Mouse (Mus musculus) kidney, adult 10 weeks (tissue): ENCODE measurements around the gene Isoc2b. TPM values are rescaled to one million over a fixed set of nuclear protein-coding genes. Genes with fewer than 3 reads are reported as not detected.

Experiments
- polyA plus RNA-seq: library from polyadenylated mRNA; stranded (reverse); fragments of 350-450 nt; fragmentation: Illumina TruSeq; extraction: RNeasy Lipid Tissue Mini Kit (QIAGEN cat#74804); gene quantifications from one replicate; pipeline ENCODE4 v1.2.3, GENCODE M21; 2014; ENCODE audit warnings: low read depth, low replicate concordance

Isoc2b gene
- polyA plus RNA-seq = 2.9 TPM

DNA sequence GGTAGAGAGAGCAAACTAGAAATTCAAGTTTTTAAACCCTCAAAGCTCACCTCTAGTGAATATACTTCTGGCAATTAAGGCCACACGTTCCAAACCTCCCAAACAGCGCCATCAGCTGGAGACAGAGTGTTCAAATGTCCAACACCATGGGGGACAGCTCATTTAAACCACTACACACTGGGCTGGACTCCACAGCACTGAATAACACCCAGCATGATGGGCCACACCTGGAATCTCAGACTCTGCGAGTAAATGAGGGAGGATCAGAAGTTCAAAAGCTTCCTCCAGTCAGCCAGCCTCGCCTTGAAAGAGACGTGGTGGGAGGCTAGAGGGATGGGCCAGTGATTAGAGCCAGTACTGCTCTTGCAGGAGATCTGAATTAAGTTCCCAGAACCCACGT, at the start of gene Isoc2b:
Gene Isoc2b, minus strand, starts transcription at position 126 of the 400 bp plus-strand sequence.

DNA sequence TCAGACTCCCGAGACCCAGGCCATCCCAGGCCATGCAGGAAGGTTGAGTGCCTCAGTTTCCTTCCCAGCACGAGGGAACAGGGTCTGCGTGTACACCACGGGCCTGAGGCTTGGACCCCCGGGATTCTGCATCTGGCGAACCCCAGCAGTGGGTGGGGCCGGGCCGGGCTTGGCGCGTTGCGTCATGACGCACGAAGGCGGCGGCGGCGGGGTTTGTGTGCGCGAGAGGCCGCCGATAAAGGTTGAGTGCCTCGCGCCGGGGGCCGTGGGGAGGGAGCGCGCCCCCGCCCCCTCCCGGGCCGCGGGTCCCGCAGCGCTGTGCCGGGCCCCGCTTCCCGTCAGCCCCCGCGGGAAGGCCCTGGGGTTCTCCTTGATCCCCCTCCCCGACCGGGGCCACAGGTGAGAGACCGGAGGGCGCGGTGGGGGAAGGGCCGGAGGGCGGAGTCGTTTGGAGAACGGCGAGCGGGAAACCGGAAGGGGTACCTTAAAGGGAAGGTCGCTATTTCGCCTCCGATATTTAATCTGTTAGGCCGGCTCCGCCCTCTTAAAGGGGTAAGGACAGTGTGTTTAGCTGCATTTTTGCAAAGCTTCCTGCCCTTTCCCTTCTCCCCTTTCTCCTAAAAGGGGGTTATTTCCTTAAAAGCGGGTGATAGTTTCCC, 45.1 kb upstream of the Isoc2b start, which contains the start of gene Zfp628:
Gene Zfp628, plus strand, starts transcription at position 211 of the 659 bp plus-strand sequence.

DNA sequence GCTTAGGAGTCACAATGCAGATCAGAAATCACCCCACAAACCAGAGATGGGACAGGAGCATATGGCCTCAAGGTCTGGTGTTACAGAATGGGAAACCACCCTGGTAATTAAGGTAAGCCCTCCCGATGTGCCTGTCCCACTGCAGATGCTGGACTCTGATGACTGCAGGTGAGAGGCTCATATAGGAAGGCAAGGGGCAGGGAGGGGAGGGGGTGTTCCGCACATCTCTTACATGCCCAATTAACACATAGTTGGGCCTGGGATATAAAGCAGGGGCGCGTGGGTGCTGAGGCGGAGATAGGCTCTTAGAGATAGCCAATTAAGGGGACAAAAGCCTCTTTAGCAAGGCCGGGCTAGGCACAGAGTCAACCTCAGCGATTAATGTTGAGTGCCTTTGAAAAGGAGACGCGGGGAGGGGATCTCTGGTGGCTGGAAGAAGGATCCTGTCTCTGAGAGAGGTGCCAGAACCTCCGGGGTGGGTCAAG, 36.5 kb upstream of the Isoc2b start, which contains the start of gene Gm36210:
Gene Gm36210, minus strand, starts transcription at position 51 of the 485 bp plus-strand sequence.

DNA sequence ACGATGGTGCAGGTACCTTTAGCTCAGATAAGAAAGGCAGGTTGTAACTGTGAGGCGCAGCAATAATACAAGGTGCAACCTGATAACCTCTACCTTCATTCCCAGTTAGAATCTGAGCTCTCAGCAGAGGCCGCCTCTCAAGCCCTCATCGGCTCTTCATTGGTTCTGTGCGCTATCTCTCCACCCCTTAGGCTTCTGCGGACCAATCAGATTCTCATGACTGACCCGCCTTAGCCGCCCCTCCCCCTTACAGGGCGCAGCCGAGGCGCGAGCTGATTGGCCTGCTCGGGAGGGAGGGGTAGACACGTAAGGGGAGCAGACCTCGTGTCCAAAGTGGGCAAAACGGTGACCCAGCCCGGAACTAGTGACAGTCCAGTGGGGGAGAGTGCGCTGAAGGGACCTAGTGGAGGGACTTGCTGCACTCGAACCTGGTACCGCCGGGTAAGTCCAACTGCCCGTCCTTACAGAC, 6.7 kb upstream of the Isoc2b start, which contains the start of gene Isoc2a:
Gene Isoc2a, plus strand, starts transcription at position 401 of the 469 bp plus-strand sequence.

DNA sequence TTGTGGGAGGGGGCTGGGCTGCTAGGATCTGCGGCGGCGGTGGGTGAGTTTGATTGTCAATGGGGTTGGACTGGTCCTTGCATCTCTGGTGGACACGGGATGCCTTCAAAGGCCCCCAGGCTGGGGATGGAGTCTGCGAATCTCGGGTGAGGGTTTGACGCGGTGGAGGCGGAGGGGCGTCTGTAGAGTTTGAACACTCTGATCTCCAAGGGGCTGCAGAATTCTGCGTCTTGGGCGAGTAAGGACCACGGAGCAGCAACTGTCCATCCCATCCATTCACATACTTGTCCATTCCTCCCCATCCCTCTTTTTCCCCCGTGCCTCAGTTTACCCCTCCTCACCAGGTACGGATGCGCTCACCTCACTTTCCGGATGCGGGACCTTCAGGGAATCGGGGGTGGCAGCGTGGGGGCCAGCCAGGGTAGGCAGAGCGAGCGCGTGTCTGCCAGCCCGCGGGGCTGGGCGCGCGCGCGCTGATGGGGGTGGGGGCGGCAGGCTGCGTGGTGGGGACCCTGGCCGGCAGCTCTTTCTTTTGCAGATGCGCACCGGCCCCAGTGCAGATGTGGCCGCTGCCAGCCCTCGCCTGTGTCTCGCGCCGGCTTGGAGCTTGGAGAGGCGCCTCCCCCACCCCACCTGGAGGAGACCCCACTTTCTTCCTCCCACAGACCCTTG, 25.7 kb downstream of the Isoc2b start, which contains the start of gene Shisa7:
Gene Shisa7, minus strand, starts transcription at position 452 of the 672 bp plus-strand sequence.

DNA sequence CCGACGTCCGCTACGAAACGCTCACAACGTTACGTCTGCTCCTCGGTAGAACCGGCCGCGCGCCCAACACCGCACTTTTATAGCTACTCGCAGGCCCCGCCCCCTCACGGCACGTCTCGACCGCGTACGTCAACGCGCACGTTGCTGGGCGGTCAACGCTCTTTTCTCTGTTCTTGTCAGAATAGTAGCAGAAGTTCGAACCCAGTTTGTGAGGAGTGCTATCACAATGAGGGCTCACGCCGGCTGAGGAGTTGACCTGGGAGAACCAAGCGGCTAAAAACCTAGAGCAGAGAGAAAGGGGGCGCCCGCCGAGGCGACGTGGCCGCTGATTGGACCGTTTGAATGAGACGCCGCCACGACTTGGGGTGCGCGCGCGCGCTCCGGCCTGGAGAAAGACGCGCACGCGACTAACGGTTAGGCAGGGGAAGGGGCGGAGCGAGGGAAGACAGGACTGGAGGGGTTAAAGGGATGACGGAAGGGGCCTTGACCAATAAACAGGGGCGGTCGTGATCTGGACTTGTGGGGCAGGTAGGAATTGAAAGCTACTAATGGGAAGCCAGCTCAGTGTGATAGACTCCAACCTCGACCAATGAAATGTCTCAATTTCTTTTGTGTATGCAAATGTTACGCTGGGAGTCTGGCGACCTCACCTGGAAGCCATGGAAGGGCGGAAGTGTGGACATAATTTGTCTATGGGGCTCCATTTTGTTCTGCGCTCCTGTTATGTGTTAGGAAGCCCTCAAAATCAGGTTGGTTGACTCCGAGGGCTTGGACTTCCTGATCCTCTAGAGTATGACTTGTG, 57.6 kb downstream of the Isoc2b start, which contains the start of gene Ube2s:
Gene Ube2s, minus strand, starts transcription at position 288 of the 802 bp plus-strand sequence.

Other genes with a start within 250 kb of the Isoc2b start
- 3.1 TPM for gene Tmem86b, start 238.8 kb downstream of the Isoc2b start, polyA plus RNA-seq
- gene Ppp6r1, start 211.2 kb downstream of the Isoc2b start, polyA plus RNA-seq = 11.6 TPM
- not detected for gene Hspbp1, start 185.2 kb downstream of the Isoc2b start, polyA plus RNA-seq
- gene Brsk1, start 179.7 kb downstream of the Isoc2b start, polyA plus RNA-seq = 0.24 TPM
- not detected for gene Tmem150b, start 145.0 kb downstream of the Isoc2b start, polyA plus RNA-seq
- 0.89 TPM for gene Kmt5c, start 130.1 kb downstream of the Isoc2b start, polyA plus RNA-seq
- not detected for gene Cox6b2, start 117.2 kb downstream of the Isoc2b start, polyA plus RNA-seq
- gene Fam71e2, start 99.0 kb downstream of the Isoc2b start, polyA plus RNA-seq = not detected
- 0.20 TPM for gene Il11, start 87.4 kb downstream of the Isoc2b start, polyA plus RNA-seq
- gene Tmem190, start 87.3 kb downstream of the Isoc2b start, polyA plus RNA-seq = not detected
- gene Tmem238, start 80.6 kb downstream of the Isoc2b start, polyA plus RNA-seq = 1.3 TPM
- 11.3 TPM for gene Rpl28, start 77.4 kb downstream of the Isoc2b start, polyA plus RNA-seq
- gene Ube2s, start 57.7 kb downstream of the Isoc2b start, polyA plus RNA-seq = 2.9 TPM
- gene Shisa7, start 25.6 kb downstream of the Isoc2b start, polyA plus RNA-seq = 3.2 TPM
- 5.4 TPM for gene Isoc2a, start 6.9 kb upstream of the Isoc2b start, polyA plus RNA-seq
- not detected for gene Gm36210, start 36.3 kb upstream of the Isoc2b start, polyA plus RNA-seq
- gene Zfp628, start 45.0 kb upstream of the Isoc2b start, polyA plus RNA-seq = not detected
- gene Nat14, start 51.8 kb upstream of the Isoc2b start, polyA plus RNA-seq = 0.57 TPM
- not detected for gene Ssc5d, start 55.5 kb upstream of the Isoc2b start, polyA plus RNA-seq
- gene Sbk2, start 94.1 kb upstream of the Isoc2b start, polyA plus RNA-seq = not detected
- not detected for gene Sbk3, start 100.9 kb upstream of the Isoc2b start, polyA plus RNA-seq
- gene Zfp579, start 125.9 kb upstream of the Isoc2b start, polyA plus RNA-seq = 10.8 TPM
- gene Zfp524, start 144.2 kb upstream of the Isoc2b start, polyA plus RNA-seq = not detected
- gene Fiz1, start 144.4 kb upstream of the Isoc2b start, polyA plus RNA-seq = 11.1 TPM
- gene Gm44973, start 145.2 kb upstream of the Isoc2b start, polyA plus RNA-seq = not detected
- 2.9 TPM for gene Zfp865, start 150.1 kb upstream of the Isoc2b start, polyA plus RNA-seq
- gene Ccdc106, start 150.3 kb upstream of the Isoc2b start, polyA plus RNA-seq = 0.49 TPM
- gene 4632433K11Rik, start 163.9 kb upstream of the Isoc2b start, polyA plus RNA-seq = 3.2 TPM
- 5.4 TPM for gene Zfp784, start 168.2 kb upstream of the Isoc2b start, polyA plus RNA-seq
- 0.57 TPM for gene Zfp580, start 181.3 kb upstream of the Isoc2b start, polyA plus RNA-seq
- 6.9 TPM for gene U2af2, start 191.9 kb upstream of the Isoc2b start, polyA plus RNA-seq
- gene Epn1, start 210.0 kb upstream of the Isoc2b start, polyA plus RNA-seq = 0.93 TPM
- not detected for gene Rfpl4, start 246.7 kb upstream of the Isoc2b start, polyA plus RNA-seq